Mouse (Mus musculus) midbrain, embryonic 15.5 days (tissue): ENCODE results near the gene Pla2g3. TPM values are rescaled to one million over a fixed set of nuclear protein-coding genes. Genes with fewer than 3 reads are reported as not detected.
A peak's percentile ranks its signal among the peaks of the same experiment; 100 is the strongest.

ENCODE experiments used
- ATAC-seq: fragments of 200-750 bp; cut with Nextera tagmentation; replicated peaks from 2 replicates; pipeline ENCODE4 v1.8.0; 2017; ENCODE audit warnings: moderate TSS enrichment
- H3K27ac ChIP-seq: fragments of 300-500 bp; sonication (generic); 2 replicates; pipeline ENCODE4 v1.5.1; 2015; ENCODE audit warnings: mild to moderate bottlenecking, inconsistent platforms
- H3K27me3 ChIP-seq: fragments of 300-500 bp; sonication (generic); replicated peaks from 2 replicates; pipeline ENCODE4 v1.6.1; 2015; ENCODE audit warnings: inconsistent platforms
- H3K36me3 ChIP-seq: fragments of 300-500 bp; sonication (generic); replicated peaks from 2 replicates; pipeline ENCODE4 v1.6.1; 2015; ENCODE audit warnings: inconsistent platforms
- H3K4me1 ChIP-seq: fragments of 300-500 bp; sonication (generic); 2 replicates; pipeline ENCODE4 v1.6.1; 2015; ENCODE audit warnings: inconsistent platforms
- H3K4me2 ChIP-seq: fragments of 300-500 bp; sonication (generic); 2 replicates; pipeline ENCODE4 v1.6.1; 2015; ENCODE audit warnings: inconsistent platforms, mild to moderate bottlenecking, moderate library complexity
- H3K4me3 ChIP-seq: fragments of 300-500 bp; sonication (generic); 2 replicates; pipeline ENCODE4 v1.5.1; 2015; ENCODE audit warnings: mild to moderate bottlenecking, inconsistent platforms
- H3K9ac ChIP-seq: fragments of 300-500 bp; sonication (generic); 2 replicates; pipeline ENCODE4 v1.6.1; 2015; ENCODE audit warnings: mild to moderate bottlenecking, inconsistent platforms
- H3K9me3 ChIP-seq: fragments of 300-500 bp; sonication (generic); 2 replicates; pipeline ENCODE4 v1.6.1; 2016; ENCODE audit warnings: inconsistent platforms
- WGBS: fragments of 180-500 bp; shearing (Covaris S2); methylation state at CpG from one replicate; pipeline ENCODE4 v1.1.7; 2015; ENCODE audit warnings: mixed read lengths; 5-methylcytosine and 5-hydroxymethylcytosine counted together
- polyA plus RNA-seq: library from polyadenylated mRNA; unstranded; fragments of >200 nt; fragmentation: Nextera tagmentation; extraction: Ambion mirVana; gene quantifications from 2 replicates; pipeline ENCODE4 v1.2.1, GENCODE M21; 2015

Gene Pla2g3
- polyA plus RNA-seq, 1 experiment from 2014 or later, result 1.3 TPM

DNA sequence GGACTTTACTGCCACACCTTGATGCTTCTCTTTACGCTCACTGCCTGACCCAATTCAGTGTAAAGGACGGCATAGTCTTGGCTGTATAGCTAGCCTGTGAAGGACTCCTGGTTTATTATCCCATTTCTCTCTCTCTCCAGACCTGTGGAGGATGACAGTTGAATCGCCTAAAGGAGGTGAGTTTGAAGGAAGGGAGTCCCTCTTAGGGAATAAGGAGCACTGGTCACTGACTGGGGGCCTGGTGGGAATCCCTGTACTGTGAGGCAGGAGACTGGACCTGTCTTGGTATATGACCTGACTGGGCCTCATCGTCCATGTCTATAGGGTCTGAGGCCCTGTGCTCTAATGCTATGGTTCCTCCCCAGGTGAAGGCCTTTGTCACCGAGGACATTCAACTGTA is 28.0 kb downstream of the Pla2g3 start:
- Histone ChIP-seq H3K4me1 (peaks cover 37% of the 10 kb centered on the region), H3K4me3 (peak overlapping the region; percentile 43; the same call in 1 of the 2 replicates), H3K36me3 (no peaks in the 10 kb centered on the region), H3K27me3 (peaks cover 21% of the 10 kb centered on the region), H3K27ac (no peak overlapping the region), H3K9ac (no peak overlapping the region), H3K9me3 (no peaks in the 10 kb centered on the region), H3K4me2 (peak overlapping the region; percentile 91; the same call in 1 of the 2 replicates)
- ATAC-seq, result no peak
- 82% methylated on average over 5 of the region's 5 CpGs for WGBS

DNA sequence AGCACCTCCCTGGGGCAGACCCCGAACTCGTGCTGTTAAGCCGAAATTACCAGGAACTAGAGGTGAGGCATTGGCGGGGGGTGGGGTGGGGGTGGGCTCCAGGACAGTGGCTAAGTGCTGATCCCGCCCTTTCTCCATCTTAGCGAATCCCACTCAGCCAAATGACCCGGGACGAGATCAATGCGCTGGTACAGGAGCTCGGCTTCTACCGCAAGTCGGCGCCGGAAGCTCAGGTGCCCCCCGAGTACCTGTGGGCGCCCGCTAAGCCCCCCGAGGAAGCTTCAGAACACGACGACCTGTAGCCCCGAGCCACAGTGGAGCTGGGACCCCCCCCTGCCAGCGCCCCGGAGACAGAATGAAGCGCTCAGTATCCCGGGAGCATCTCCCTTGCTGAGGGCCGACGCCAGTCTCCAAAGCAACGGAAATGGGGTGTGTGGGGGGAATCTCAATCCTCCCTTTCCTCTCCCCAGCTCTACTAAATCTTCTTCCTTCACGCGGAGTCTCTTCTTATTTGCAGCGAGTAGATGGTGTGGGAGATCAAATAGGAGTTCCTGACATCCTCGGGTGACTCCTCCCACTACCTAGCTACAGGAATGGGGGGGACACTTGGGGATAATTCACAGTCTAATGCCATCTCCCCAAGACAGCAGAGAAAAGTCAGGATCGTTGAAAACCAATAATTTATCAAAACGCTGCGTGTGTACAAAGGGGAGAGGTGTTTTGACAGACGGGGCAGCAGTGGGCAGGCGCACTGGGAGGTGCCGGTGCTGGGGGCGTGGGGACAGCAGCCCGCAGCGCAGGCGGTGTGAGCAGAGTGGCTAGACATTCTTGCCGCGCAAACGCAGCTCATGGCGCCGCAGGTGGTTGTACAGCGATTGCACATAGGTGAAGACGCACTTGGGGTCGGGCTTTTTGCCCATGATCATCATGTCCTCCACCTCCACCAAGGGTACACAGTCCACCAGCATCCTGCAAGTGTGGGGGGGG is 29.1 kb downstream of the Pla2g3 start:
- no peaks in the 10 kb centered on the region for H3K9me3 ChIP-seq
- peak overlapping the region; percentile 91 for H3K4me2 ChIP-seq
- 1% methylated on average over 50 of the region's 50 CpGs for WGBS
- H3K4me1 ChIP-seq, result peaks cover 37% of the 10 kb centered on the region
- no peak overlapping the region for H3K27ac ChIP-seq
- peak; percentile 65 for ATAC-seq
- peaks cover 21% of the 10 kb centered on the region for H3K27me3 ChIP-seq
- no peaks in the 10 kb centered on the region for H3K36me3 ChIP-seq
- H3K9ac ChIP-seq, result peak overlapping the region; percentile 49
- H3K4me3 ChIP-seq, result peak overlapping the region; percentile 43

DNA sequence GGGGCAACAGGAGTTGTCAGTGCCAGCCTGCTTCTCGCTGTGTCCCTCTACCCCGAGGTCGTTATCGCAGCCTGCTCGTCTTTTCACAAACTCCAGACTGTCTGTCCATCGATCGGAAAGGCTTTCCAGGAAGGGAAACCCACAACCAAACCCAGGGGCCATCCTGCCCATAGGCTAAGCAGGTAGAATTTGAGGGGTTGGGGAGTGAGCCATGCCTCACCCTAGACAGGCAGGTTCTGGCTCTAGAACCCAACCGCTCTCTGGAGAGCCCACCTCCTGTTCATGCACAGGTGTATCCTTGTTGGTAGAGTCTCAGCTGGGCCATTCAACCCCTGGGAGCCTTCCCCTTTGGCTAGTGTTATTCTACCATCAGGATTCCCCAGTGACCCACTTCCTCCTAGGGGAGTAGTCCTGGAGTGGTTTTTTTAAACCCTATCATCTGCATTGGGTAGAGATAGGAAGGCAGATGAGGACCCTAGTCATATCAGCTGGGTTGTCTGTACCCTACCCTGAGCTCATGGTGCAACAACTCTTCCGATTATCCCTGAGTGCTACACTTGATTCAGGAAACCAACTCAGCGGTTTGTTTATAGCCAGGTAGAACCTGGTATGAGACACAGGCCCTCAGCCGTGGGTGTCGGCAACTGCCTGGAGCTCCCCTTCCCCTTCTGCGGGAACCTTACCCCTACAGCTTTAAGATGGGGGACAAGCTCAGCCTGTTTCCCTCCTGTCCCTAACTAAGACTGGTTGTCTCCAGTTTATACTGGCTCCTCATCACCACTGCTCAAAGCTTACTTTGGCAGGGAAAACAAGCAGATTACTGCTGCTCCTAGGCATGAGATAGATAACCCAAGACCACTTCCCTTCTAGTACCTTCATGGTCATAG is 30.0 kb downstream of the Pla2g3 start:
- 63% methylated on average over 13 of the region's 13 CpGs for WGBS
- ATAC-seq, result no peak; the same call in 1 of the 2 replicates
- H3K9ac ChIP-seq, result no peak overlapping the region

DNA sequence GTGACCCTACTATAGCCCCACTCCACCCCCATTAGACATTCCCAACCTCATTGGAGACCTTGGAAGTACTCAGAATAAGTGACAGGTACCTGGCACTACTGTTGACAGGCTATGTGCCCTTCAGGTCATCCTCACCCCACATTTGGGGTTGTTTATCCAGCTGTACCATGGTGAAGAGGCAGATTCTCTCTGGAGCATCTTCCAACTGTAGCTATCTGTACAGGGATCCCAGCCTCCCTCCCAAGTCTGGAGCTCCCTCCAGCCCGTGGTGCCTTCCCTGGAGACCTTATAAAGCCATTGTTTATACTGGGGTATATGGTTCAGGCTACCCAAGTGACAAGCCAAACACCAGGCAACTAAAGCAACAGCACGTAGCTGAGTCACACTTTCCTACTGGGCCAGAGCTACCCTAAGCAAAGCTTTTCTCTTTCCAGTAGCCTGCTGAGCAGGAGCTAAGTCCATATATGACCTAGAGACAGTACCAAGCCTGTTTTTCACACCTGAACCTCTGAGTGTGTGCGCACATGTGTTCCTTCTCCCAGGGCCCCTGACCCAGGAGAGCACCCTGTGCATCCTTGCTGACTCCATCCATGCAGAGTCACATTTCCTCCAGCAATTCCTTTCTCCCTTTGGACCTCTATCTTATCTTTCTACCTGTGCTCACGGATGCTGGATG is 31.1 kb downstream of the Pla2g3 start:
- H3K9ac ChIP-seq, result no peak overlapping the region
- H3K27ac ChIP-seq, result no peak overlapping the region
- H3K4me2 ChIP-seq, result no peak overlapping the region
- no peaks in the 10 kb centered on the region for H3K36me3 ChIP-seq
- H3K9me3 ChIP-seq, result no peaks in the 10 kb centered on the region
- ATAC-seq, result no peak
- no peak overlapping the region for H3K4me3 ChIP-seq
- peaks cover 34% of the 10 kb centered on the region for H3K4me1 ChIP-seq
- H3K27me3 ChIP-seq, result peaks cover 21% of the 10 kb centered on the region
- WGBS, result 78% methylated on average over 4 of the region's 4 CpGs

More for the DNA sequence above, 30.0 kb downstream of the Pla2g3 start:
- Histone ChIP-seq H3K27me3 (peaks cover 21% of the 10 kb centered on the region), H3K4me3 (peak overlapping the region; percentile 43), H3K9me3 (no peaks in the 10 kb centered on the region), H3K27ac (no peak overlapping the region), H3K36me3 (no peaks in the 10 kb centered on the region), H3K4me1 (peaks cover 37% of the 10 kb centered on the region), H3K4me2 (peak overlapping the region; percentile 91)

DNA sequence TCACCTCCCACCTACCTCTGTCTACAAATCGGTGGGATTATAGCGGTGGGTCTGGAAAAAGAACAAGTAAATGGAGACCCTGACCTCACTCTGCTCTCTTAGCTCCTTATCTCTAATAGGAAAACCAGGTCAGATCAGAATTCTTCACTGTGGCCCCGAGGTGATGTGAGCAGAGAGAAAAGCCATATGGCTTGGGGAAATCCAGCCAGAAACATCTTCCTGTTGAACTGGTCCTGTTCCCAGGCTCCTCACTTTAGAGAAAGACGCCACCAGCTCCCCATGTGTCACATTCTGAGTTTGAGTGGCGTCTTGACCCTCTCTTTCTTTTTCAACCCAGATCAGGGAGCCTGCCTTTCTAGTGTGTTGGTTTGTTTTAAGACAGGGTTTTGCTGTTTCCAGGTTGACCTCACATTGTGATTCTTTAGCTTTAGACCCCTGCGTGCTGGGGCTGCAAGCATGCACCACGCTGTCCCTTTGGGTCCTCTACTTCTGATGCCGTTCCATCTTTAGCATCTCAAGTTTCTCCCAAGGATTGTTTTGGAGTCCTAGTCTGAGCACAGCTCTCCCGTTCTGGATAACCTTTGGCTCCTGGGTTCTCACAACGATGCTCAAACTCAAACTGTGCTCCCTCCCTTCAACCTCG is 31.8 kb downstream of the Pla2g3 start:
- no peak for ATAC-seq
- Histone ChIP-seq H3K27ac (no peak overlapping the region), H3K9ac (no peak overlapping the region), H3K4me3 (no peak overlapping the region), H3K4me2 (no peak overlapping the region), H3K9me3 (no peaks in the 10 kb centered on the region), H3K27me3 (peaks cover 21% of the 10 kb centered on the region), H3K36me3 (no peaks in the 10 kb centered on the region), H3K4me1 (peaks cover 27% of the 10 kb centered on the region)
- WGBS, result 83% methylated on average over 11 of the region's 11 CpGs

DNA sequence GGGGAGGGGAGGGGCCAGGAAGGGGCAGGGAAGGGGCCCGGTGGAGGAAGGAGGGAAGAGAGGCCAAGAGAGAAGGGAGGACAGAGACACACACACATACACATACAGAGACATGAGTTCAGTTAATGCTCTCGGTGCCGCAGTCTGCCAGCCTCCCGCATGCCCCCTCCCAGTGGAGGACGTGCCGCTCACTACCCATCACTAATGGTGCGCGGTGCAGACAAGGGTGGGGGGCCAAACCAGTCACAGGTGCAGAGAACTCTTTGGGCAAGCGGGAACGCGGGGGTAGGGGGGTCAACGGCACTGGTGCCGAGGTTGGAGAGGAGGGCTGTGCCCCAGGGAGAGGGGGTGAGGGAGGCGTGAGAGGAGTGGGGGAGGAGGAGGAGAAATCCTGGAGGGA is 32.8 kb downstream of the Pla2g3 start:
- H3K4me2 ChIP-seq, result no peak overlapping the region
- H3K9me3 ChIP-seq, result no peaks in the 10 kb centered on the region
- H3K4me1 ChIP-seq, result peaks cover 17% of the 10 kb centered on the region
- H3K27ac ChIP-seq, result no peak overlapping the region
- H3K27me3 ChIP-seq, result peaks cover 13% of the 10 kb centered on the region
- H3K36me3 ChIP-seq, result no peaks in the 10 kb centered on the region
- 80% methylated on average over 14 of the region's 14 CpGs for WGBS
- no peak overlapping the region for H3K4me3 ChIP-seq
- H3K9ac ChIP-seq, result no peak overlapping the region
- no peak for ATAC-seq

DNA sequence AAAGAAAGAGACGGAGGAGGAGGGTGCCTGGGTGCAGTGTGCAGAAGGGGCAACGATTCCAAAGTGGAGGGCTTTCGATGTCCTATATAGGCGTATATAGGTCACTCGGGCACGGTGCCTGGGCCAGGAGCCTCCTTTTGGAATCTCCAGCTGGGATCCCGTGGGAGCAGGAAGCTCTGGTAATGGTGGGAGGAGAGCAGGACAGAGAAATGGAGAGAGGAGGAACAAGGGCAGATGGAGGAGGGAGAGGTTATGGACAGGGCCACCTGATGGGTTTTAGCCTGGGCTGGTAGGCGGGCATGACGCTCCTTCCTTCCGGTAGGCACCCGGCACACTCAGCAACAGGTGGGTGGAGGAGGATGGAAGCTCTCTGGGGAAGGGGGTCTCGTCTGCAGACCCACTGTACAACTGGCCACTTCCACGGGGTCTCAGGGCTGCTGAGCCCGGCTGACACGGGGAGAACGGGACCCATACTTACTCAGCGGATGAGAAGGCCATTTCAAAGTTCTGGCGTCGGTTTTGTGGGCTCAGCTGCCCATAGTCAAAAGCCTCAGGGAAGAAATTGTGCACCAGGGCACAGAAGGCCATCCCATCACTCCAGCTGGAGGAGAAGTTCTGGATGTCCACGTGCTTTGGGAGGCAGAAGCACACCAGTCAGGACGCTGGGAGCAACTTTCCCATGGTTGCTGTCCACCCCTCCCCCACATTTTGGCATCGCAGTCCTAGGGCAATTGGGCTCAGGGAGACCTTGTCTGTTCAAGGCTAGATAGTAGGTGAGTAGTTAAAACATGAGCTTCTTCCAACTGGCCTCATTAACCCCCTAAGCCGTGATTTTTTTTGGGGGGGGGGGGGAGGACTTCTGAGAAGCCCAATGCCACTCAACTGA is 33.5 kb downstream of the Pla2g3 start:
- Histone ChIP-seq H3K4me2 (no peak overlapping the region), H3K36me3 (no peaks in the 10 kb centered on the region), H3K4me3 (no peak overlapping the region), H3K27me3 (peaks cover 7% of the 10 kb centered on the region; the same call in 1 of the 2 replicates), H3K9me3 (no peaks in the 10 kb centered on the region), H3K27ac (no peak overlapping the region), H3K4me1 (peaks cover 13% of the 10 kb centered on the region), H3K9ac (no peak overlapping the region)
- 91% methylated on average over 23 of the region's 23 CpGs for WGBS
- no peak for ATAC-seq

DNA sequence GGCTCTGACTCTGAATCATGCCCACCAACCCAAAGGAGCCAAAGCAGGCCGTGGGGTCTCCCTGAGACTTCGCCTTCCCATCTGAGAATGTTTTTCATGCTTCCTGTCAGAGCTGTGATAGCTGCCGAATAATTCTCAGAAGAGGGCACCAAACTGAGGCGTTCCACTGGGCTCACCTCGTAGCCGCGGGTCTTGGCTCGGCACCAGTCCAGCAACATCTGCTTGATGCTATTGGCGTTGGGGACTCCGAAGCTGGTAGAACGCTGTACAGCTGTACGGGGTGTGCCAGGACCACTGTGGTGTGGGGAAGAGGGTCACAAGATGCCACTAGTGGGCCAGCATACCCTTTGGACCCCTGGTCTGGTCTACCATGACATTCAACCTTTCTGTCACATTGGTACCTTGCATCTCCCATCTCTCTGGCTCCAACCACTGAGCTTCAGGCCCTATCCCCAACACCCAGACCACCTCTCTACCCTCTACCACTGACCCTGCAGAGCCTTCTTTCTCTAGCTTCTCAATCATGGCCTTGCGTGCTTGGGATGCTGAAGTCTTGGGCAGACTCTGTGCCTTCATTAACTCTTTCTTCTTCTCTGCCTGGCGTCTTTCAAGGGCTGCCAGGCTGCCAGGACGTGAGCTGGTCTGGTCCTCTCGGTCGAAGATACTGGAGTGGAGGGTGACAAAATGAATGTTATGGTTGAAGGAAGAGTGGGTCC is 34.4 kb downstream of the Pla2g3 start:
- Histone ChIP-seq H3K27me3 (peaks cover 5% of the 10 kb centered on the region; the same call in 1 of the 2 replicates), H3K27ac (no peak overlapping the region), H3K4me2 (no peak overlapping the region), H3K4me1 (peaks cover 4% of the 10 kb centered on the region), H3K36me3 (no peaks in the 10 kb centered on the region), H3K9me3 (no peaks in the 10 kb centered on the region), H3K4me3 (no peak overlapping the region), H3K9ac (no peak overlapping the region)
- ATAC-seq, result no peak
- WGBS, result 93% methylated on average over 17 of the region's 17 CpGs

DNA sequence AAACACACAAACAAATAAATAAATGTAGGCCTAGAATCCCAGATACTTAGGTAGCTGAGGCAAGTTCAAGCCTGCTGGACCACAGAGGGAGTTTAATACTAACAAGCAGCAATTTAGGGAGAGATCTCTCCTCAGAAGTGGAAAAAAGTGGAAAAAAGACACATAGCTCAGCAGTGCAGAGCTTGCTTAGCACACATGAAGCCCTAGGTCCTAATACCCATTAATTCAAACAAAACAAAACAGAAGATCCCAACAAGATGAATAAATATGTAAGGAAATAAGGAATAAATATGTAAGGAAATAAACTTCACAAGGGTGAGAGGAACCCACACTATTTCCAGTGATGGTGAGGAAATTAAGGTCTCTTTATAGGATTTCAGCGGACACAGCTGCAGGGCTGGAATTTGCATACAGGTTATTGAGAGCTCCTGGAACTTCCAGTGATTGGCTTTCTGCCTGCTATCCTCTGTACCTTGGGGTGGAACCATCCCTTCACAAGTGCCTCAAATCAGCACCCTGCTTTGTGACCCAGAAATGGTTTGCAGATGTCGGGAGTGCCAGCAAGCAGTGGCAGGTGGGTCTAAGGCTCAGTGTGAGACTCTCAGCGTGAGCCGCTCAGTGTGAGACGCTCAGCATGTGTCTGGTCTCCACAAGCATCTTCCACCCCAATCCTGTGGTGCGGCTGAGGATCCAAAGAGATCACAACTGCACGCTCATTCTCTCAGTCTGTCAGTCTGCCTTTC is 35.9 kb downstream of the Pla2g3 start:
- Histone ChIP-seq H3K36me3 (no peaks in the 10 kb centered on the region), H3K4me3 (no peak overlapping the region), H3K4me2 (no peak overlapping the region), H3K9me3 (no peaks in the 10 kb centered on the region), H3K27ac (no peak overlapping the region), H3K27me3 (no peaks in the 10 kb centered on the region), H3K4me1 (no peaks in the 10 kb centered on the region), H3K9ac (no peak overlapping the region)
- WGBS, result 77% methylated on average over 7 of the region's 7 CpGs
- ATAC-seq, result no peak

DNA sequence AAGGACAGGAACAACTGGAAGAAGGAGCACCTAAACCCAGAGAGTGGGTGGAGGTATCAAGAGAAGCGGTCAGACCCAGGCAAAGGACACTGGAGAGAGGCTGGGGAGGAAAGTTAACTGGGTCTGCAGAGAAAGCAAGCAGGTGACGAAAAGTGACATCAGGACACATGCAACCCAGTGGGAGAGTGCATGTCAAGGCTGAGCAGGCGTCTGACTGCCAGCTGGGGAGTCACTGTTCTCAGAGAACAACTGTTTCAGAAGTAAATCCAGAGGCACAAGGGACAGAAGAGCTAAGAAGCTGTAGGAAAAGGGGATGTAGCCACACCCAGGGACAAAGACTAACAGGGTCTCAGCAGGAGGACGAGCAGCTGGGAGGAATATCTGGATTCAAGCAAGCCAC is 37.5 kb downstream of the Pla2g3 start:
- no peaks in the 10 kb centered on the region for H3K9me3 ChIP-seq
- no peaks in the 10 kb centered on the region for H3K27me3 ChIP-seq
- WGBS, result 79% methylated on average over 4 of the region's 4 CpGs
- H3K27ac ChIP-seq, result no peak overlapping the region
- no peak overlapping the region for H3K4me2 ChIP-seq
- no peak overlapping the region for H3K4me3 ChIP-seq
- H3K4me1 ChIP-seq, result no peaks in the 10 kb centered on the region
- no peak for ATAC-seq
- no peak overlapping the region for H3K9ac ChIP-seq
- no peaks in the 10 kb centered on the region for H3K36me3 ChIP-seq
